Mouse (Mus musculus) MEL (cell line): ENCODE data around the gene Nfkbil1. TPM values are rescaled to one million over a fixed set of nuclear protein-coding genes. Genes with fewer than 3 reads are reported as not detected.
A peak's percentile ranks its signal among the peaks of the same experiment; 100 is the strongest.

ENCODE experiments used
- DNase-seq: peaks from one replicate; pipeline ENCODE4 v3.0.0; 2011; ENCODE audit warnings: low read depth, low spot score
- H3K27ac ChIP-seq: 2 replicates; pipeline ENCODE4 v1.5.1; 2012; ENCODE audit warnings: low read depth, mild to moderate bottlenecking, control low read depth, low read length, moderate library complexity; ENCODE audit not compliant: control insufficient read depth
- H3K27me3 ChIP-seq, 2 experiments: fragments of 150-350 bp in 1 of 2; sonication (generic) in 1 of 2; 2 replicates each; pipeline ENCODE4 v1.6.1; 2012; ENCODE audit warnings: low read length in 2 of 2, mild to moderate bottlenecking in 2 of 2, improper control_type of control experiment in 1 of 2, moderate library complexity in 1 of 2; ENCODE audit not compliant: insufficient read depth in 2 of 2, control insufficient read depth in 1 of 2
- H3K36me3 ChIP-seq, 2 experiments: 2 replicates each; pipeline ENCODE4 v1.6.1; 2012 to 2014; ENCODE audit warnings: low read length in 2 of 2, improper control_type of control experiment in 1 of 2, inconsistent platforms in 1 of 2, mild to moderate bottlenecking in 1 of 2; ENCODE audit not compliant: insufficient read depth in 2 of 2, control insufficient read depth in 1 of 2
- H3K4me1 ChIP-seq, 2 experiments: fragments of 150-350 bp in 1 of 2; sonication (generic) in 1 of 2; 2 replicates each; pipeline ENCODE4 v1.6.1; 2012; ENCODE audit warnings: low read length in 2 of 2, improper control_type of control experiment in 1 of 2, mild to moderate bottlenecking in 1 of 2; ENCODE audit not compliant: insufficient read depth in 2 of 2, control insufficient read depth in 1 of 2
- H3K4me3 ChIP-seq, 2 experiments: fragments of 150-350 bp in 1 of 2; sonication (generic) in 1 of 2; 2 replicates each; pipeline ENCODE4 v1.5.1; 2012; ENCODE audit warnings: low read depth in 2 of 2, low read length in 2 of 2, mild to moderate bottlenecking in 2 of 2, moderate library complexity in 2 of 2, control low read depth in 1 of 2, improper control_type of control experiment in 1 of 2; ENCODE audit not compliant: control insufficient read depth in 1 of 2, insufficient read depth in 1 of 2
- H3K79me2 ChIP-seq: 2 replicates; pipeline ENCODE4 v1.6.1; 2012; ENCODE audit warnings: mild to moderate bottlenecking, low read length, moderate library complexity; ENCODE audit not compliant: control insufficient read depth, poor library complexity, insufficient read depth
- H3K9ac ChIP-seq: 2 replicates; pipeline ENCODE4 v1.6.1; 2012; ENCODE audit warnings: low read depth, mild to moderate bottlenecking, control low read depth, low read length, moderate library complexity; ENCODE audit not compliant: control insufficient read depth, poor library complexity, severe bottlenecking
- H3K9me3 ChIP-seq: fragments of 150-350 bp; sonication (generic); replicated peaks from 2 replicates; pipeline ENCODE4 v1.6.1; 2012; ENCODE audit warnings: mild to moderate bottlenecking, low read length, improper control_type of control experiment, moderate library complexity; ENCODE audit not compliant: insufficient read depth
- CHD2 ChIP-seq: IDR thresholded peaks from 2 replicates; pipeline ENCODE4 v1.6.1; 2011; ENCODE audit warnings: low read length, improper control_type of control experiment
- CTCF ChIP-seq, 3 experiments: IDR thresholded peaks in 2 of 3; conservative IDR thresholded peaks in 1 of 3; 2 replicates each; pipeline ENCODE4 v1.5.1; 2011 to 2012; ENCODE audit warnings: low read length in 3 of 3, low read depth in 2 of 3, mild to moderate bottlenecking in 2 of 3, improper control_type of control experiment in 1 of 3, inconsistent platforms in 1 of 3, mixed read lengths in 1 of 3, moderate library complexity in 1 of 3; ENCODE audit not compliant: control insufficient read depth in 1 of 3, insufficient read depth in 1 of 3, poor library complexity in 1 of 3, severe bottlenecking in 1 of 3
- EP300 ChIP-seq, 2 experiments: IDR thresholded peaks; 2 replicates each; pipeline ENCODE4 v1.6.1; 2011; ENCODE audit warnings: improper control_type of control experiment in 2 of 2, low read length in 2 of 2, low read depth in 1 of 2, mild to moderate bottlenecking in 1 of 2
- ETS1 ChIP-seq: IDR thresholded peaks from 2 replicates; pipeline ENCODE4 v1.6.1; 2012; ENCODE audit warnings: low read depth, mild to moderate bottlenecking, inconsistent platforms, low read length, improper control_type of control experiment, moderate library complexity
- GATA1 ChIP-seq: IDR thresholded peaks from 2 replicates; pipeline ENCODE4 v1.6.1; 2011; ENCODE audit warnings: low read depth, low read length, improper control_type of control experiment
- HCFC1 ChIP-seq: IDR thresholded peaks from 2 replicates; pipeline ENCODE4 v1.6.1; 2012; ENCODE audit warnings: low read depth, mild to moderate bottlenecking, inconsistent platforms, low read length, improper control_type of control experiment, moderate library complexity
- JUND ChIP-seq: IDR thresholded peaks from 2 replicates; pipeline ENCODE4 v1.6.1; 2011; ENCODE audit warnings: low read depth, mild to moderate bottlenecking, improper control_type of control experiment, low read length
- MAX ChIP-seq: IDR thresholded peaks from 2 replicates; pipeline ENCODE4 v1.6.1; 2011; ENCODE audit warnings: low read length, improper control_type of control experiment
- MAZ ChIP-seq: IDR thresholded peaks from 2 replicates; pipeline ENCODE4 v1.6.1; 2012; ENCODE audit warnings: low read depth, mild to moderate bottlenecking, inconsistent platforms, low read length, improper control_type of control experiment
- MXI1 ChIP-seq: IDR thresholded peaks from 2 replicates; pipeline ENCODE4 v1.6.1; 2011; ENCODE audit warnings: mild to moderate bottlenecking, low read depth, low read length, improper control_type of control experiment
- MYB ChIP-seq: IDR thresholded peaks from 2 replicates; pipeline ENCODE4 v1.6.1; 2011; ENCODE audit warnings: mild to moderate bottlenecking, low read depth, low read length, improper control_type of control experiment
- NELFE ChIP-seq: IDR thresholded peaks from 2 replicates; pipeline ENCODE4 v1.6.1; 2011; ENCODE audit warnings: low read depth, low read length, improper control_type of control experiment
- NRF1 ChIP-seq: IDR thresholded peaks from 2 replicates; pipeline ENCODE4 v1.6.1; 2014; ENCODE audit warnings: low read depth, mild to moderate bottlenecking, inconsistent platforms, low read length, improper control_type of control experiment, moderate library complexity; ENCODE audit not compliant: poor library complexity, insufficient read depth, severe bottlenecking
- POLR2A ChIP-seq, 2 experiments: IDR thresholded peaks; 2 replicates each; pipeline ENCODE4 v1.6.1; 2011 to 2012; ENCODE audit warnings: low read length in 2 of 2, mild to moderate bottlenecking in 2 of 2, control low read depth in 1 of 2, improper control_type of control experiment in 1 of 2, low read depth in 1 of 2, moderate library complexity in 1 of 2; ENCODE audit not compliant: control insufficient read depth in 1 of 2, insufficient read depth in 1 of 2, poor library complexity in 1 of 2
- POLR2AphosphoS5 ChIP-seq: IDR thresholded peaks from 2 replicates; pipeline ENCODE4 v1.6.1; 2012; ENCODE audit warnings: low read depth, borderline replicate concordance, mild to moderate bottlenecking, inconsistent platforms, low read length, moderate library complexity, mixed read lengths
- RAD21 ChIP-seq: IDR thresholded peaks from 2 replicates; pipeline ENCODE4 v1.6.1; 2011; ENCODE audit warnings: mild to moderate bottlenecking, low read depth, low read length, improper control_type of control experiment
- SIN3A ChIP-seq: IDR thresholded peaks from 2 replicates; pipeline ENCODE4 v1.6.1; 2012; ENCODE audit warnings: low read length, improper control_type of control experiment, inconsistent platforms
- SMC3 ChIP-seq: IDR thresholded peaks from 2 replicates; pipeline ENCODE4 v1.6.1; 2011; ENCODE audit warnings: low read depth, low read length, improper control_type of control experiment
- TAL1 ChIP-seq: IDR thresholded peaks from 2 replicates; pipeline ENCODE4 v1.6.1; 2012; ENCODE audit warnings: mild to moderate bottlenecking, inconsistent platforms, low read length, moderate library complexity, mixed read lengths
- TBP ChIP-seq: IDR thresholded peaks from 2 replicates; pipeline ENCODE4 v1.8.0; 2011; ENCODE audit warnings: low read depth, low read length, improper control_type of control experiment
- TCF12 ChIP-seq: IDR thresholded peaks from 2 replicates; pipeline ENCODE4 v1.6.1; 2014; ENCODE audit warnings: low read depth, mild to moderate bottlenecking, inconsistent platforms, low read length, improper control_type of control experiment, moderate library complexity
- UBTF ChIP-seq: IDR thresholded peaks from 2 replicates; pipeline ENCODE4 v1.6.1; 2012; ENCODE audit warnings: low read depth, mild to moderate bottlenecking, inconsistent platforms, low read length, improper control_type of control experiment, moderate library complexity, borderline replicate concordance; ENCODE audit not compliant: insufficient read depth
- USF2 ChIP-seq, 2 experiments: IDR thresholded peaks; 2 replicates each; pipeline ENCODE4 v1.6.1; 2011 to 2012; ENCODE audit warnings: improper control_type of control experiment in 2 of 2, low read length in 2 of 2, borderline replicate concordance in 1 of 2, inconsistent platforms in 1 of 2, low read depth in 1 of 2, mild to moderate bottlenecking in 1 of 2; ENCODE audit not compliant: insufficient read depth in 1 of 2
- ZC3H11A ChIP-seq: IDR thresholded peaks from 2 replicates; pipeline ENCODE4 v1.6.1; 2012; ENCODE audit warnings: low read depth, mild to moderate bottlenecking, inconsistent platforms, low read length, improper control_type of control experiment
- ZKSCAN1 ChIP-seq: IDR thresholded peaks from 2 replicates; pipeline ENCODE4 v1.6.1; 2012; ENCODE audit warnings: low read depth, mild to moderate bottlenecking, inconsistent platforms, low read length, improper control_type of control experiment, moderate library complexity
- ZMIZ1 ChIP-seq: IDR thresholded peaks from 2 replicates; pipeline ENCODE4 v1.6.1; 2012; ENCODE audit warnings: low read depth, mild to moderate bottlenecking, inconsistent platforms, low read length, improper control_type of control experiment, moderate library complexity
- polyA plus RNA-seq, 2 experiments: library from polyadenylated mRNA; stranded (reverse) in 1 of 2; unstranded in 1 of 2; fragments of >175 nt in 1 of 2; fragments of >200 nt in 1 of 2; gene quantifications; 2 replicates each; pipeline versions ENCODE4 v1.2.1 to v1.2.4; 2012; ENCODE audit warnings: low replicate concordance in 2 of 2, low read depth in 1 of 2; ENCODE audit not compliant: insufficient read length in 2 of 2, insufficient read depth in 1 of 2, missing spikeins in 1 of 2
- total RNA-seq: library from RNA; depleted of rRNA; stranded (reverse); fragments of 300-350 nt; gene quantifications from 2 replicates; pipeline ENCODE4 v1.2.3, GENCODE M21; 2012

Nfkbil1 gene
- total and polyA plus RNA-seq, 3 experiments, result 10.3 to 26.0 TPM; not detected in 1

GRCm38 (mm10) chr17:35197126-35197525 lies 38.5 kb downstream of the Nfkbil1 start (continued):
- TF ChIP-seq USF2 (IDR thresholded peaks at IDR 0.05; ENCODE audit: borderline replicate concordance in 1 of 2, insufficient read depth in 1 of 2, low read depth in 1 of 2, low read length in 2 of 2) (no peak), POLR2A (IDR thresholded peaks at IDR 0.05; ENCODE audit: control insufficient read depth in 1 of 2, insufficient read depth in 1 of 2, low read depth in 1 of 2, low read length in 2 of 2, poor library complexity in 1 of 2) (no peak), MYB (no peak)

GRCm38 (mm10) chr17:35196321-35196641 lies 39.3 kb downstream of the Nfkbil1 start:
- peaks cover 5% of the 10 kb centered on the region; the same call in 1 of the 2 replicates for H3K79me2 ChIP-seq
- peak overlapping the region; percentile 71 to 74 for H3K4me3 ChIP-seq
- H3K4me1 ChIP-seq, result peaks cover 13 to 26% of the 10 kb centered on the region in 2 experiments
- H3K9me3 ChIP-seq, result no peaks in the 10 kb centered on the region
- DNase-seq, result peak; percentile 48
- H3K27ac ChIP-seq, result peak overlapping the region; percentile 5; the same call in 1 of the 2 replicates
- H3K27me3 ChIP-seq, result no peaks in the 10 kb centered on the region
- H3K9ac ChIP-seq, result peak overlapping the region; percentile 71
- peaks cover 0 to 17% of the 10 kb centered on the region in 2 experiments; a peak in 2 of 4 replicates for H3K36me3 ChIP-seq
- TF ChIP-seq EP300 (IDR thresholded peaks at IDR 0.05; ENCODE audit: low read depth in 1 of 2, low read length in 2 of 2), result no peak
- TF ChIP-seq MAX, result peak; percentile 22; the same call in 1 of the 2 replicates
- peak; percentile 29; the same call in 1 of the 2 replicates for TF ChIP-seq MXI1
- no peak for TF ChIP-seq CTCF (IDR thresholded peaks at IDR 0.05 in 2 of 3, conservative IDR thresholded peaks at IDR 0.05 in 1 of 3; ENCODE audit: control insufficient read depth in 1 of 3, insufficient read depth in 1 of 3, low read depth in 2 of 3, low read length in 3 of 3, poor library complexity in 1 of 3, severe bottlenecking in 1 of 3)

- TF ChIP-seq NRF1, result peak; percentile 52; the same call in 1 of the 2 replicates
- TF ChIP-seq ZC3H11A, result peak; percentile 47
- TF ChIP-seq ETS1, result peak; percentile 42; the same call in 1 of the 2 replicates
- TF ChIP-seq CHD2, result no peak
- TF ChIP-seq MAZ, result peak; percentile 94
- TF ChIP-seq SIN3A, result peak; percentile 74
- no peak for TF ChIP-seq POLR2AphosphoS5
- peak; percentile 51 for TF ChIP-seq RAD21
- TF ChIP-seq TAL1, result no peak
- 0 out of 2 replicates have a peak, but pooled peaks have one; percentile 11 for TF ChIP-seq UBTF
- no peak for TF ChIP-seq JUND
- peak; percentile 78 for TF ChIP-seq SMC3
- TF ChIP-seq TBP, result no peak
- TF ChIP-seq EP300 (IDR thresholded peaks at IDR 0.05; ENCODE audit: low read depth in 1 of 2, low read length in 2 of 2), result peak in 1 of 2 experiments; percentile 18; a peak in 2 of 4 replicates
- TF ChIP-seq TCF12, result 0 out of 2 replicates have a peak, but pooled peaks have one; percentile 42
- TF ChIP-seq CTCF (IDR thresholded peaks at IDR 0.05 in 2 of 3, conservative IDR thresholded peaks at IDR 0.05 in 1 of 3; ENCODE audit: control insufficient read depth in 1 of 3, insufficient read depth in 1 of 3, low read depth in 2 of 3, low read length in 3 of 3, poor library complexity in 1 of 3, severe bottlenecking in 1 of 3), result peak; percentile 81 to 96 (median 96)
- peak; percentile 42; the same call in 1 of the 2 replicates for TF ChIP-seq NELFE
- no peak for TF ChIP-seq GATA1
- no peak for TF ChIP-seq ZMIZ1
- TF ChIP-seq HCFC1, result peak; percentile 29; the same call in 1 of the 2 replicates
- no peak for TF ChIP-seq ZKSCAN1
- TF ChIP-seq POLR2A (IDR thresholded peaks at IDR 0.05; ENCODE audit: control insufficient read depth in 1 of 2, insufficient read depth in 1 of 2, low read depth in 1 of 2, low read length in 2 of 2, poor library complexity in 1 of 2), result peak in 1 of 2 experiments; percentile 42; a peak in 2 of 4 replicates
- TF ChIP-seq MAX, result peak; percentile 10; the same call in 1 of the 2 replicates
- TF ChIP-seq, all 39 proteins: peak for 15
Measured at GRCm38 (mm10) chr17:35195631-35196320, 39.8 kb downstream of the Nfkbil1 start.

More at GRCm38 (mm10) chr17:35195631-35196320, 39.8 kb downstream of the Nfkbil1 start:
- peak overlapping the region; percentile 5; the same call in 1 of the 2 replicates for H3K27ac ChIP-seq
- H3K4me1 ChIP-seq, result peaks cover 12 to 23% of the 10 kb centered on the region in 2 experiments
- H3K79me2 ChIP-seq, result peaks cover 5% of the 10 kb centered on the region; the same call in 1 of the 2 replicates
- DNase-seq, result peak; percentile 89
- no peaks in the 10 kb centered on the region for H3K27me3 ChIP-seq
- peak overlapping the region; percentile 71 for H3K9ac ChIP-seq
- H3K36me3 ChIP-seq, result peaks cover 0 to 17% of the 10 kb centered on the region in 2 experiments; a peak in 2 of 4 replicates
- peak overlapping the region; percentile 71 to 74 for H3K4me3 ChIP-seq
- H3K9me3 ChIP-seq, result no peaks in the 10 kb centered on the region
